Mouse (Mus musculus) limb, embryonic 12.5 days (tissue): ENCODE results near the gene Sfxn2. TPM values are rescaled to one million over a fixed set of nuclear protein-coding genes. Genes with fewer than 3 reads are reported as not detected.
A peak's percentile ranks its signal among the peaks of the same experiment; 100 is the strongest.

Experiments used
- ATAC-seq: fragments of 200-750 bp; cut with Nextera tagmentation; 2 replicates; pipeline ENCODE4 v1.8.0; 2017; ENCODE audit warnings: low read depth, moderate TSS enrichment; ENCODE audit not compliant: insufficient number of reproducible peaks, insufficient read depth, low FRiP score, low TSS enrichment
- H3K27ac ChIP-seq: fragments of 300-500 bp; sonication (generic); 2 replicates; pipeline ENCODE4 v1.5.1; 2016; ENCODE audit warnings: mild to moderate bottlenecking, moderate library complexity
- H3K27me3 ChIP-seq: fragments of 300-500 bp; sonication (generic); 2 replicates; pipeline ENCODE4 v1.6.1; 2016; ENCODE audit warnings: mild to moderate bottlenecking, moderate library complexity
- H3K36me3 ChIP-seq: fragments of 300-500 bp; sonication (generic); 2 replicates; pipeline ENCODE4 v1.6.1; 2016; ENCODE audit warnings: mild to moderate bottlenecking, moderate library complexity
- H3K4me1 ChIP-seq: fragments of 300-500 bp; sonication (generic); replicated peaks from 2 replicates; pipeline ENCODE4 v1.6.1; 2016
- H3K4me2 ChIP-seq: fragments of 300-500 bp; sonication (generic); 2 replicates; pipeline ENCODE4 v1.6.1; 2016; ENCODE audit warnings: mild to moderate bottlenecking, moderate library complexity
- H3K4me3 ChIP-seq: fragments of 300-500 bp; sonication (generic); replicated peaks from 2 replicates; pipeline ENCODE4 v1.5.1; 2016; ENCODE audit warnings: mild to moderate bottlenecking
- H3K9ac ChIP-seq: fragments of 300-500 bp; sonication (generic); replicated peaks from 2 replicates; pipeline ENCODE4 v1.6.1; 2016; ENCODE audit warnings: mild to moderate bottlenecking, moderate library complexity
- H3K9me3 ChIP-seq: fragments of 300-500 bp; sonication (generic); 2 replicates; pipeline ENCODE4 v1.6.1; 2016; ENCODE audit warnings: mild to moderate bottlenecking, moderate library complexity
- WGBS: fragments of 180-500 bp; shearing (Covaris S2); methylation state at CpG from one replicate; pipeline ENCODE4 v1.1.7; 2016; 5-methylcytosine and 5-hydroxymethylcytosine counted together
- polyA plus RNA-seq: library from polyadenylated mRNA; unstranded; fragments of >200 nt; fragmentation: Nextera tagmentation; extraction: Ambion mirVana; gene quantifications from 2 replicates; pipeline ENCODE4 v1.2.1, GENCODE M21; 2016

Gene Sfxn2
- polyA plus RNA-seq = 18.3 and 25.2 TPM in 2 replicates

- H3K36me3 ChIP-seq = no peaks in the 10 kb centered on the region
- peak within 1 kb of the TSS; percentile 70 for H3K9ac ChIP-seq
- peak within 1 kb of the TSS; percentile 74 for H3K4me3 ChIP-seq
- ATAC-seq = peak; percentile 95
- no peaks in the 10 kb centered on the region for H3K9me3 ChIP-seq
- WGBS = under 1% methylated on average over 65 of the region's 67 CpGs
- no peaks in the 10 kb centered on the region for H3K27me3 ChIP-seq
- H3K4me2 ChIP-seq = peak within 1 kb of the TSS; percentile 78
- peaks cover 21% of the 10 kb centered on the region for H3K4me1 ChIP-seq
- peak within 1 kb of the TSS; percentile 77 for H3K27ac ChIP-seq
These were observed at the start of gene Sfxn2, which contains the start of gene Arl3 for GRCm38 (mm10) chr19:46572951-46573937. Sfxn2 (plus strand) TSS chr19:46573365. Arl3 (minus strand) TSS chr19:46573198.

GRCm38 (mm10) chr19:46523480-46524151 is 49.5 kb upstream of the Sfxn2 start:
- Histone ChIP-seq H3K9ac (peak overlapping the region; percentile 28), H3K4me3 (peak overlapping the region; percentile 24)

GRCm38 (mm10) chr19:46524152-46524544 is 49.0 kb upstream of the Sfxn2 start:
- WGBS = 12% methylated on average over 6 of the region's 6 CpGs
- Histone ChIP-seq H3K4me3 (peak overlapping the region; percentile 24), H3K36me3 (no peaks in the 10 kb centered on the region), H3K9ac (peak overlapping the region; percentile 28), H3K4me1 (peaks cover 79% of the 10 kb centered on the region), H3K27me3 (no peaks in the 10 kb centered on the region), H3K4me2 (peak overlapping the region; percentile 61), H3K9me3 (no peaks in the 10 kb centered on the region), H3K27ac (peak overlapping the region; percentile 87)
- ATAC-seq = no peak

More at GRCm38 (mm10) chr19:46523480-46524151, 49.5 kb upstream of the Sfxn2 start:
- Histone ChIP-seq H3K4me1 (peaks cover 79% of the 10 kb centered on the region), H3K4me2 (peak overlapping the region; percentile 61), H3K36me3 (no peaks in the 10 kb centered on the region), H3K9me3 (no peaks in the 10 kb centered on the region), H3K27ac (peak overlapping the region; percentile 87), H3K27me3 (no peaks in the 10 kb centered on the region)
- peak; percentile 83 for ATAC-seq
- WGBS = 8% methylated on average over 20 of the region's 20 CpGs

GRCm38 (mm10) chr19:46524601-46525321 is 48.4 kb upstream of the Sfxn2 start:
- WGBS = 31% methylated on average over 14 of the region's 14 CpGs
- Histone ChIP-seq H3K9me3 (no peaks in the 10 kb centered on the region), H3K27ac (peak overlapping the region; percentile 87), H3K27me3 (no peaks in the 10 kb centered on the region), H3K36me3 (no peaks in the 10 kb centered on the region), H3K4me2 (peak overlapping the region; percentile 61), H3K4me3 (no peak overlapping the region), H3K9ac (peak overlapping the region; percentile 28; the same call in 1 of the 2 replicates), H3K4me1 (peaks cover 80% of the 10 kb centered on the region)
- ATAC-seq = no peak

- ATAC-seq = no peak
- H3K4me3 ChIP-seq = no peak overlapping the region
- peaks cover 89% of the 10 kb centered on the region for H3K4me1 ChIP-seq
- 37% methylated on average over 10 of the region's 10 CpGs for WGBS
- no peaks in the 10 kb centered on the region for H3K9me3 ChIP-seq
- H3K4me2 ChIP-seq = no peak overlapping the region
- no peaks in the 10 kb centered on the region for H3K36me3 ChIP-seq
- peak overlapping the region; percentile 41; the same call in 1 of the 2 replicates for H3K27ac ChIP-seq
- no peaks in the 10 kb centered on the region for H3K27me3 ChIP-seq
- H3K9ac ChIP-seq = no peak overlapping the region
These were observed 47.2 kb upstream of the Sfxn2 start for GRCm38 (mm10) chr19:46525691-46526631.

GRCm38 (mm10) chr19:46527632-46528528 is 45.3 kb upstream of the Sfxn2 start:
- no peak for ATAC-seq
- Histone ChIP-seq H3K27ac (peak overlapping the region; percentile 90; the same call in 1 of the 2 replicates), H3K4me1 (peaks cover 98% of the 10 kb centered on the region), H3K27me3 (no peaks in the 10 kb centered on the region), H3K9ac (no peak overlapping the region), H3K4me2 (peak overlapping the region; percentile 60), H3K4me3 (peak overlapping the region; percentile 32; the same call in 1 of the 2 replicates), H3K9me3 (no peaks in the 10 kb centered on the region), H3K36me3 (no peaks in the 10 kb centered on the region)
- 19% methylated on average over 17 of the region's 17 CpGs for WGBS

- Histone ChIP-seq H3K4me1 (peaks cover 98% of the 10 kb centered on the region), H3K4me3 (peak overlapping the region; percentile 32), H3K36me3 (no peaks in the 10 kb centered on the region), H3K9ac (peak overlapping the region; percentile 50), H3K9me3 (no peaks in the 10 kb centered on the region), H3K27me3 (no peaks in the 10 kb centered on the region), H3K27ac (peak overlapping the region; percentile 90), H3K4me2 (peak overlapping the region; percentile 60)
- ATAC-seq = peak; percentile 27; the same call in 1 of the 2 replicates
- WGBS = 3% methylated on average over 20 of the region's 20 CpGs
These were observed 44.5 kb upstream of the Sfxn2 start for GRCm38 (mm10) chr19:46528529-46529213.

GRCm38 (mm10) chr19:46529601-46530448 is 43.3 kb upstream of the Sfxn2 start:
- Histone ChIP-seq H3K4me3 (peak overlapping the region; percentile 32; the same call in 1 of the 2 replicates), H3K27me3 (no peaks in the 10 kb centered on the region), H3K36me3 (peaks cover 5% of the 10 kb centered on the region; the same call in 1 of the 2 replicates), H3K9ac (peak overlapping the region; percentile 50), H3K4me2 (peak overlapping the region; percentile 60), H3K9me3 (no peaks in the 10 kb centered on the region), H3K27ac (peak overlapping the region; percentile 90), H3K4me1 (peaks cover 91% of the 10 kb centered on the region)
- no peak for ATAC-seq
- WGBS = 3% methylated on average over 13 of the region's 13 CpGs
